Comparison of ENCODE assay signal across 22 mouse cellular contexts in the genomic region with DNA sequence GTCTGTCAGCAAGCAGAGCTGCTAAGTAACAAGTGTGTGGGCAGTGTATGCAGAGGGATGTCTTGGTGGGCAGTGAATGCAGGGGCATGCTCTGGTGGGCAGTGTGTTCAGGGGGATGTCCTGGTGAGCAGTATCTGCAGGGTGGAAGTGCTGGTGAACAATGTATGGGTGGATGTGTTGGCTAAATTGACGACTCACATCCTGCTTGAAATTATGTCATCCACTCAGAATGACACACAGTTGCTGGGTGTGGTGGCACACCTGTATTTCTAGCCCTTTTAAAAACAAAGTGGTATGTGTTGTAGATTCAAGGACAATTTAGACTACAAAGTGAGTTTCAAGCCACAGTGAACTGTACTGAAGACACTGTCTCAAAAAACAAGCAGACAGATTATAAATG. TPM values are rescaled to one million over a fixed set of nuclear protein-coding genes. Genes with fewer than 3 reads are reported as not detected.
DNase-seq lines count a peak whose midpoint lies in the region; ATAC-seq and TF ChIP-seq lines count a peak whose summit lies in the region.
"Had no signal": no experiment of that assay in that cellular context is flagged by ENCODE, and none has a peak within 500 bp of the region (broad histone marks: within the 10 kb centered on the region; RNA-seq: fewer than 3 reads in every experiment).

No protein-coding gene starts in this region.

- no peak for TF ChIP-seq POLR2A in myocyte (IDR thresholded peaks at IDR 0.05; ENCODE audit: insufficient read length, low read depth)

- H3K4me1 ChIP-seq in embryonic facial prominence, embryonic 10.5 days, result peaks cover 11% of the 10 kb centered on the region
- no peaks in the 10 kb centered on the region for H3K4me1 ChIP-seq in hindbrain, embryonic 16.5 days (ENCODE audit: control insufficient read depth, insufficient read depth, low read depth, low read length)
- H3K4me1 ChIP-seq: forebrain, embryonic 12.5 days had no signal

- TF ChIP-seq CTCF in left cerebral cortex, adult 2 months (IDR thresholded peaks at IDR 0.05), result no peak

- no peaks in the 10 kb centered on the region for H3K27me3 ChIP-seq in myocyte (ENCODE audit: control insufficient read depth, insufficient read depth, insufficient read length)
- 0 out of 2 replicates have a peak, but pooled peaks cover 4% of the 10 kb centered on the region for H3K27me3 ChIP-seq in embryonic facial prominence, embryonic 10.5 days (replicated peaks; ENCODE audit: low read depth, poor library complexity, severe bottlenecking)
- no peaks in the 10 kb centered on the region for H3K27me3 ChIP-seq in hindbrain, embryonic 16.5 days (replicated peaks; ENCODE audit: control insufficient read depth, insufficient read depth, low read length)
- H3K27me3 ChIP-seq: embryonic facial prominence, embryonic 13.5 days; embryonic facial prominence, embryonic 15.5 days; forebrain, embryonic 12.5 days had no signal

- no peak overlapping the region for H3ac ChIP-seq in myocyte (ENCODE audit: control insufficient read depth, insufficient read length)

- H3K4me2 ChIP-seq in myocyte (ENCODE audit: low read depth), result peak overlapping the region; percentile 21
- H3K4me2 ChIP-seq in hindbrain, embryonic 16.5 days (ENCODE audit: low read length), result no peak overlapping the region
- H3K4me2 ChIP-seq: embryonic facial prominence, embryonic 13.5 days; embryonic facial prominence, embryonic 15.5 days; forebrain, embryonic 12.5 days had no signal

- peak; percentile 37 for DNase-seq in heart, adult 11 months
- no peak for DNase-seq in heart, postnatal 36 days
- DNase-seq in embryonic facial prominence, embryonic 10.5 days (ENCODE audit: low spot score), result no peak
- DNase-seq in left cerebral cortex, adult 2 months (ENCODE audit: extremely low spot score in 1 of 2, low spot score in 2 of 2), result no peak
- DNase-seq: adrenal gland, adult 8-10 months; adrenal gland, postnatal 14 days; adrenal gland, postnatal 36 days; cerebellum, adult 11-12 months; cerebellum, adult 2 months; cerebellum, adult 9-10 months; cerebellum, postnatal 10 days; cerebellum, postnatal 25 days had no signal

- no peak overlapping the region for H3K27ac ChIP-seq in embryonic facial prominence, embryonic 10.5 days (replicated peaks)
- no peak overlapping the region for H3K27ac ChIP-seq in hindbrain, embryonic 16.5 days (ENCODE audit: low read depth, low read length)
- no peak overlapping the region for H3K27ac ChIP-seq in left cerebral cortex, adult 2 months
- H3K27ac ChIP-seq: embryonic facial prominence, embryonic 13.5 days; embryonic facial prominence, embryonic 15.5 days; forebrain, embryonic 10.5 days; forebrain, embryonic 12.5 days had no signal

- peaks cover 19% of the 10 kb centered on the region for H3K36me3 ChIP-seq in myocyte (ENCODE audit: control insufficient read depth, insufficient read depth)
- peaks cover 48% of the 10 kb centered on the region for H3K36me3 ChIP-seq in embryonic facial prominence, embryonic 10.5 days (replicated peaks)
- peaks cover 10% of the 10 kb centered on the region for H3K36me3 ChIP-seq in hindbrain, embryonic 16.5 days (ENCODE audit: control insufficient read depth, insufficient read depth, low read length)

- H3K9me3 ChIP-seq in embryonic facial prominence, embryonic 10.5 days, result no peaks in the 10 kb centered on the region
- H3K9me3 ChIP-seq in hindbrain, embryonic 16.5 days (ENCODE audit: control insufficient read depth, low read length), result no peaks in the 10 kb centered on the region
- H3K9me3 ChIP-seq: embryonic facial prominence, embryonic 13.5 days; embryonic facial prominence, embryonic 15.5 days; forebrain, embryonic 10.5 days; forebrain, embryonic 12.5 days had no signal

- intact Hi-C loops in heart, postnatal 36 days (cut with DNase I), result no loop called here
- intact Hi-C loops in left cerebral cortex, adult 2 months (cut with DNase I), result no loop called here

- peak; percentile 55; the same call in 1 of the 2 replicates for ATAC-seq in megakaryocyte, adult 5-6 weeks (ENCODE audit: poor library complexity, severe bottlenecking)
- no peak for ATAC-seq in hindbrain, embryonic 16.5 days
- ATAC-seq: forebrain, embryonic 14.5 days; forebrain, embryonic 16.5 days had no signal

- no peak overlapping the region for H3K4me3 ChIP-seq in myocyte
- H3K4me3 ChIP-seq in embryonic facial prominence, embryonic 10.5 days, result no peak overlapping the region
- no peak overlapping the region for H3K4me3 ChIP-seq in hindbrain, embryonic 16.5 days (ENCODE audit: low read length)
- no peak overlapping the region for H3K4me3 ChIP-seq in left cerebral cortex, adult 2 months
- H3K4me3 ChIP-seq: embryonic facial prominence, embryonic 13.5 days; embryonic facial prominence, embryonic 15.5 days; erythroblast, embryonic 14.5 days; forebrain, embryonic 10.5 days; forebrain, embryonic 12.5 days had no signal

- H3K9ac ChIP-seq in hindbrain, embryonic 16.5 days (ENCODE audit: low read depth, low read length), result no peak overlapping the region
- H3K9ac ChIP-seq: embryonic facial prominence, embryonic 13.5 days; embryonic facial prominence, embryonic 15.5 days; forebrain, embryonic 12.5 days had no signal

- 84% methylated on average over 1 of the region's 1 CpGs for WGBS in embryonic facial prominence, embryonic 10.5 days
- WGBS in hindbrain, embryonic 16.5 days, result 81% methylated on average over 1 of the region's 1 CpGs

- no peaks in the 10 kb centered on the region for H3K79me2 ChIP-seq in myocyte (ENCODE audit: control insufficient read depth, insufficient read depth)

TF ChIP-seq in myocyte, 11 proteins besides CTCF, POLR2A, EP300 and RAD21:
- no peak for TF ChIP-seq TCF12 (IDR thresholded peaks at IDR 0.05; ENCODE audit: insufficient read depth, poor library complexity, severe bottlenecking)
- no peak for TF ChIP-seq TCF3 (IDR thresholded peaks at IDR 0.05; ENCODE audit: insufficient read length, low read depth)

RNA-seq across cellular contexts. Expression of gene Zkscan6, which starts 11.2 kb away (rescaled TPM):
- 1 to 10 TPM; 5.0 to 5.2 TPM for total RNA-seq in heart, postnatal 36 days (2021)
- 5.4 and 9.8 TPM in 2 replicates for total RNA-seq in megakaryocyte, adult 5-6 weeks (2015)
- total RNA-seq in megakaryocyte, adult 5-6 weeks (2017), result 20.7 and 26.1 TPM in 2 replicates
- polyA plus RNA-seq in myocyte (2012; fragmentation: generic; extraction: Trizol), result 6.4 TPM
- 10.8 and 12.3 TPM in 2 replicates for polyA plus RNA-seq in embryonic facial prominence, embryonic 10.5 days (2016; fragmentation: Nextera tagmentation; extraction: Ambion mirVana)
- polyA plus RNA-seq in hindbrain, embryonic 16.5 days (2015; fragmentation: Nextera tagmentation; extraction: Ambion mirVana), result 17.7 TPM in 2 replicates
- total RNA-seq in left cerebral cortex, adult 2 months (2021), result 10 to 100 TPM; 13.1 to 13.4 TPM

RNA-seq across cellular contexts. Expression of gene Map2k4, which starts 30.1 kb away (rescaled TPM):
- total RNA-seq in heart, postnatal 36 days (2021), result 10 to 100 TPM; 42.5 to 44.8 TPM
- 57.5 and 63.1 TPM in 2 replicates for total RNA-seq in megakaryocyte, adult 5-6 weeks (2015)
- total RNA-seq in megakaryocyte, adult 5-6 weeks (2017), result 29.1 and 40.5 TPM in 2 replicates
- 29.1 TPM for polyA plus RNA-seq in myocyte (2012; fragmentation: generic; extraction: Trizol)
- polyA plus RNA-seq in embryonic facial prominence, embryonic 10.5 days (2016; fragmentation: Nextera tagmentation; extraction: Ambion mirVana), result 66.5 and 66.9 TPM in 2 replicates
- polyA plus RNA-seq in hindbrain, embryonic 16.5 days (2015; fragmentation: Nextera tagmentation; extraction: Ambion mirVana), result 112 and 118 TPM in 2 replicates
- 100 to 1,000 TPM; 185 to 192 TPM for total RNA-seq in left cerebral cortex, adult 2 months (2021)
